Mouse (Mus musculus) embryonic facial prominence, embryonic 14.5 days (tissue): ENCODE measurements around the gene Fut1. TPM values are rescaled to one million over a fixed set of nuclear protein-coding genes. Genes with fewer than 3 reads are reported as not detected.
"Not testable (repeated sequence)": the region's sequence is repeated elsewhere in the genome, so short reads cannot be mapped to it uniquely, and the experiment has no call there.

ENCODE experiments used
- ATAC-seq: fragments of 200-750 bp; cut with Nextera tagmentation; 2 replicates; pipeline ENCODE4 v1.8.0; 2017; ENCODE audit warnings: low read depth, moderate number of reproducible peaks, moderate TSS enrichment
- DNase-seq: peaks from one replicate; pipeline ENCODE4 v3.0.0-alpha.2; 2015; ENCODE audit warnings: low spot score
- H3K27ac ChIP-seq: fragments of 300-500 bp; sonication (generic); replicated peaks from 2 replicates; pipeline ENCODE4 v1.5.1; 2014; ENCODE audit warnings: low read depth, mild to moderate bottlenecking, low read length, moderate library complexity
- H3K27me3 ChIP-seq: fragments of 300-500 bp; sonication (generic); replicated peaks from 2 replicates; pipeline ENCODE4 v1.6.1; 2014; ENCODE audit warnings: low read length; ENCODE audit not compliant: control insufficient read depth, insufficient read depth
- H3K36me3 ChIP-seq: fragments of 300-500 bp; sonication (generic); 2 replicates; pipeline ENCODE4 v1.6.1; 2014; ENCODE audit warnings: low read length, mixed read lengths; ENCODE audit not compliant: control insufficient read depth, insufficient read depth
- H3K4me1 ChIP-seq: fragments of 300-500 bp; sonication (generic); 2 replicates; pipeline ENCODE4 v1.6.1; 2014; ENCODE audit warnings: antibody characterized with exemption, low read length; ENCODE audit not compliant: control insufficient read depth, insufficient read depth
- H3K4me2 ChIP-seq: fragments of 300-500 bp; sonication (generic); 2 replicates; pipeline ENCODE4 v1.6.1; 2014; ENCODE audit warnings: low read depth, mild to moderate bottlenecking, low read length, moderate library complexity, mixed read lengths
- H3K4me3 ChIP-seq: fragments of 300-500 bp; sonication (generic); 2 replicates; pipeline ENCODE4 v1.5.1; 2014; ENCODE audit warnings: low read depth, mild to moderate bottlenecking, low read length
- H3K9ac ChIP-seq: fragments of 300-500 bp; sonication (generic); 2 replicates; pipeline ENCODE4 v1.6.1; 2014; ENCODE audit warnings: low read depth, mild to moderate bottlenecking, low read length, moderate library complexity, mixed read lengths
- H3K9me3 ChIP-seq: fragments of 300-500 bp; sonication (generic); 2 replicates; pipeline ENCODE4 v1.6.1; 2016; ENCODE audit warnings: low read length; ENCODE audit not compliant: control insufficient read depth
- WGBS: fragments of 180-500 bp; shearing (Covaris S2); extraction: QIAGEN DNeasy Blood & Tissue Kit; methylation state at CpG from one replicate; pipeline ENCODE4 v1.1.7; 2014; 5-methylcytosine and 5-hydroxymethylcytosine counted together
- polyA plus RNA-seq: library from polyadenylated mRNA; unstranded; fragments of >200 nt; fragmentation: Nextera tagmentation; extraction: Ambion mirVana; gene quantifications from 2 replicates; pipeline ENCODE4 v1.2.1, GENCODE M21; 2014

The Fut1 gene
- polyA plus RNA-seq, 1 experiment from 2014 or later, result 1.3 TPM

DNA sequence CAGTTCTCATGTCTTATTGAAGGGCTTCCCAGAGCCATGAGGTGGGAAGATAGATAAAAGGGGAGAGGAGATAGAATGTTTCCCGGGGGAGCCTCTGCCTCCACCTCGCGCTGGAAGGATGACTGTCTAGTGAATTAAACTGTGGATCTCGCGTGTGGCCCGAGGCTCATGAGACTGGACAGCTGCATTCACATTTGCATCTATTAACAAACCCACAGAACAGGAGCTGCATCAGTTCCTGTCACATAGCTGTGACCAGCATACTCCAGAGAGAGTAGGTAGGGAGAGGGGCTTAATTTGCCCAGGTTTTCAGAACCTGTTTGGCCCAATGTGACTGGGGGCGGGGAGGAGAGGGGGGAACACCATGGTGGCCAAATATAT, 28.5 kb downstream of the Fut1 start:
- no peak overlapping the region for H3K4me3 ChIP-seq
- no peaks in the 10 kb centered on the region for H3K27me3 ChIP-seq
- no peaks in the 10 kb centered on the region for H3K36me3 ChIP-seq
- DNase-seq (no peak), ATAC-seq (no peak)
- no peak overlapping the region for H3K27ac ChIP-seq
- no peak overlapping the region for H3K4me2 ChIP-seq
- no peaks in the 10 kb centered on the region for H3K9me3 ChIP-seq
- H3K4me1 ChIP-seq, result peaks cover 33% of the 10 kb centered on the region
- 85% methylated on average over 7 of the region's 7 CpGs for WGBS
- no peak overlapping the region for H3K9ac ChIP-seq

- Histone ChIP-seq H3K36me3 (no peaks in the 10 kb centered on the region), H3K27me3 (no peaks in the 10 kb centered on the region), H3K4me1 (peaks cover 22% of the 10 kb centered on the region), H3K9ac (no peak overlapping the region), H3K4me3 (no peak overlapping the region), H3K4me2 (no peak overlapping the region), H3K9me3 (no peaks in the 10 kb centered on the region), H3K27ac (no peak overlapping the region)
- 75% methylated on average over 4 of the region's 4 CpGs for WGBS
- ATAC-seq, result no peak
- no peak for DNase-seq
Observed at GRCm38 (mm10) chr7:45646671-45647070, 29.6 kb downstream of the Fut1 start.

- Histone ChIP-seq H3K9ac (no peak overlapping the region), H3K9me3 (no peaks in the 10 kb centered on the region), H3K27ac (no peak overlapping the region), H3K4me2 (no peak overlapping the region), H3K4me1 (peaks cover 4% of the 10 kb centered on the region; the same call in 1 of the 2 replicates), H3K27me3 (no peaks in the 10 kb centered on the region), H3K4me3 (no peak overlapping the region), H3K36me3 (no peaks in the 10 kb centered on the region)
- ATAC-seq (no peak), DNase-seq (no peak)
- WGBS, result 80% methylated on average over 8 of the region's 8 CpGs
Observed at GRCm38 (mm10) chr7:45649351-45649750, 32.3 kb downstream of the Fut1 start.

DNA sequence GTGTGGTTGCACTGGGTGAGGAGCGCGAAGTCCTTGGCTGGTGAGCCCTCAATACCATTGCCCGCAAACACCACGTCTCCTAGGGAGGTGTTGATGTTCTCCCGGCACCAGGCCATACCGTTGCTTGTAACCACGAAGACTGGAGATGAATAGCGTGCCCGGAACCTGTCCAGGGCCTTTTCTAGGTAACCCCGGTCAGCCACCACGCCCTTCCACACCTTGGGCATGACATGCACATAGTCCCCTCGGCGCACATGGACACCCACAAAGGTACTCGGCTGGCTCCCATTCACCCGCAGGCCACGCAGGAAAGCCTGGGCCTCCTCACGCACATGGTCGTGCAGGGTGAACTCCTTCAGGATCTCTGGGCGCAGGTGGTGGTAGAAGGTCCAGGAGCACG, 33.4 kb downstream of the Fut1 start:
- 92% methylated on average over 18 of the region's 20 CpGs for WGBS
- DNase-seq, H3K4me1 ChIP-seq, H3K4me2 ChIP-seq, H3K36me3 ChIP-seq, ATAC-seq, H3K9me3 ChIP-seq, H3K9ac ChIP-seq, H3K27ac ChIP-seq, H3K27me3 ChIP-seq, H3K4me3 ChIP-seq: not testable (repeated sequence)

- no peaks in the 10 kb centered on the region for H3K4me1 ChIP-seq
- H3K9ac ChIP-seq, result no peak overlapping the region
- no peaks in the 10 kb centered on the region for H3K27me3 ChIP-seq
- no peak overlapping the region for H3K4me3 ChIP-seq
- ATAC-seq (peak; percentile 73), DNase-seq (peak; percentile 70)
- H3K36me3 ChIP-seq, result no peaks in the 10 kb centered on the region
- H3K9me3 ChIP-seq, result 0 out of 2 replicates have a peak, but pooled peaks cover 6% of the 10 kb centered on the region
- H3K27ac ChIP-seq, result peak overlapping the region; percentile 36; the same call in 1 of the 2 replicates
- WGBS, result 28% methylated on average over 17 of the region's 17 CpGs
- peak overlapping the region; percentile 34 for H3K4me2 ChIP-seq
Observed at GRCm38 (mm10) chr7:45654424-45655047, 37.4 kb downstream of the Fut1 start.

GRCm38 (mm10) chr7:45660746-45661478, 43.8 kb downstream of the Fut1 start:
- DNase-seq (no peak), ATAC-seq (no peak)
- Histone ChIP-seq H3K9ac (no peak overlapping the region), H3K4me2 (no peak overlapping the region), H3K4me3 (no peak overlapping the region), H3K4me1 (peaks cover 9% of the 10 kb centered on the region; the same call in 1 of the 2 replicates), H3K27ac (no peak overlapping the region), H3K36me3 (no peaks in the 10 kb centered on the region), H3K27me3 (no peaks in the 10 kb centered on the region), H3K9me3 (0 out of 2 replicates have a peak, but pooled peaks cover 6% of the 10 kb centered on the region)
- WGBS, result 72% methylated on average over 11 of the region's 11 CpGs

DNA sequence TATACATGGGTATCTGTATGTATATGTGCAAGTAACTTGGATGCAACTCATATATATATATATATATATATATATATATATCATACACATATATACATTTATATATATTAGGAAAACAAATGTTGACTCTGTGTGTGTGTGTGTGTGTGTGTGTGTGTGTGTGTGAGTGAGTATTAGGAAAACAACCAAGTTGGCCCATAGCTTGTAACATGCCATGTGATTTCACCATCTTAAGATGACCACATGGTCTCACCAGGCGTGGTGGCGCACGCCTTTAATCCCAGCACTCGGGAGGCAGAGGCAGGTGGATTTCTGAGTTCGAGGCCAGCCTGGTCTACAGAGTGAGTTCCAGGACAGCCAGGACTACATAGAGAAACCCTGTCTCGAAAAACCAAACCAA, 44.6 kb downstream of the Fut1 start:
- not testable (repeated sequence) for DNase-seq, H3K27ac ChIP-seq, H3K9me3 ChIP-seq, H3K9ac ChIP-seq, H3K27me3 ChIP-seq, H3K4me1 ChIP-seq, H3K4me2 ChIP-seq, H3K36me3 ChIP-seq, H3K4me3 ChIP-seq, ATAC-seq
- 90% methylated on average over 6 of the region's 6 CpGs for WGBS

- Histone ChIP-seq H3K36me3 (no peaks in the 10 kb centered on the region), H3K9me3 (no peaks in the 10 kb centered on the region), H3K4me1 (peaks cover 9% of the 10 kb centered on the region; the same call in 1 of the 2 replicates), H3K27me3 (no peaks in the 10 kb centered on the region), H3K4me2 (no peak overlapping the region), H3K27ac (no peak overlapping the region), H3K4me3 (no peak overlapping the region), H3K9ac (peak overlapping the region; percentile 30; the same call in 1 of the 2 replicates)
- WGBS, result 47% methylated on average over 13 of the region's 13 CpGs
- ATAC-seq, result peak; percentile 68
- DNase-seq, result peak; percentile 59
Observed at GRCm38 (mm10) chr7:45665303-45666138, 48.4 kb downstream of the Fut1 start.
